Mouse (Mus musculus) spleen, postnatal 4 days (tissue): ENCODE data around the gene Kcnb1.

Experiments
- DNase-seq, 2 experiments: peaks; one replicate each; pipeline ENCODE4 v3.0.0; 2022; ENCODE audit warnings: low spot score in 2 of 2

Gene Kcnb1

DNA sequence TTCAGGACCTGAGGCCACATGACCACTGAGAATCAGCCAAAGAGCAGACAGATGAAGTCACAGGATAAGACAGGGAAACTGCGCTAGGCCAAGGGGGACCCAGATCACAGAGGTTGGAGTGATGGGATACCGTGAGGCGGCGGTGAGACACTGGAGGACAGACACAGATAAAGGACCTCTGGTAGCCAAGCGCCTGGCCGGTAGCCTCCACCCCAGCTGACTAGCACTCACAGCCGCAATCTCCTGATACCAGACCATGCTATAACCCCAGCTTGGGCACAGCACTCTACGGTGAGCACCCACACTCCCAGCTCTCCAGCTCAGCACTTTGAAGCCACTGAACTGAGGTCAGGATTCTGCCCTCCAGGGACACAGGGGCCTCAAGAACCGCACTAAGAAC, 26.4 kb downstream of the Kcnb1 start:
- DNase-seq, result no peak

DNA sequence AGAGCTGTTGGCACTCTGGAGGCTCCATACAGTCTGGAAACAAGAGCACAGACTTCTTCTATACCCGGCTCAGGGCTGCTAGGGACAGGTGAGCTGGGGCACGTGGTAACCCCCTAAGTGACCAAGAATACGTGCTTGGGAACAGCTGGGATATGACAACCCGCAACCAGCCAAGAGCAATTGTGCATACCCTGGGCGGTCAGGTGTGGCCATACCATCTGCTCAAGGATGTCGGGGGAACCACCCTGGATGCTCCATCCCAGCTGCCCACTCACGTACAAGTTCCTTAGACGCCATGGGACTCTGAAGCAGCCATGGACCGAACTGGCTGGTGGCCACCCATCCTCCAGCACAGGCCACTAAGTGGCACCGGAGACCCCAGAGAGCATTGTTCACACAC, 26.8 kb downstream of the Kcnb1 start:
- DNase-seq, result no peak

DNA sequence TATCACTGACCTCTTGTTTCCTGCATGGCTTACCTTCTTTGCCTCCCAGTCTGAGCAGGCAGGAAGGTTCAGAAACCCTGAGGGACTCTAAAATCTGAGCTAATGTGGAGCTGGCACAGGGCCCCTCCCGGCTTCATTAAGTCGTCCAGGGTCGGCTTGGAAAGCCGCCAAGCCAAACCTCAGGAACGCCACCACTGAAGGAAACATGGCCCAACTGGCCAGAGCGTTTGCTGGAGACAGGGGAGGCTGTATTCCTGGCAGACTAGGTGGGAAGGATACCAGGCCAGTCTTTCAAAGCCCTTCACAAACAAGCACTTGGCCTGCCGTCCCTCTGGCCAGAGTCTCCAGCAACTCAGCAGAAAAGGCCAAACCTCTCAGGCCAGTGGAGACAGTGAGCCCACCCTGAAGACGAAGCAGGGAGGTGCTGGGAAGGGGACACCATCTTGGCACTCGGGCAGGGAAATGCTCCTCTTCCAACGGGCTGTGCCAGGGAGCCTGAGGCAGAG, 27.4 kb downstream of the Kcnb1 start:
- no peak for DNase-seq

DNA sequence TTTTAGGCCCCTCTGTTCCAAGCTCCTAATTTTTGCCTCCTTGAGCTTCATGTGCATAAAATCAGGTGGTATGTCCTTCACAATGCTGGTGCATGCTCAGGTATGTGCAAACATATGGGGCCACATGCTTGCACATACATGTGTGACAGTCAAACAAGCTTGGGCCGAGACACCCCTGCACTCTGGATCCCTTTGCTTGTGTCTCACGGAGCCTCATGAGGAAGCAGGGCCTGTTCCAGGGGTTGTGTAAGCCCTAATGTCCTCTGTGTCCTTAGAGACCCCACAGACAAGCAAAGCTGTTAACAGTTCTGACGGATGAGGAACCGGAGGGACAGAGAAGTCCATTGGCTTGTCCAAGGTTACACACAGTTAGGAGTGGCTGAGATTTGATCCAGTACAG, 30.2 kb downstream of the Kcnb1 start:
- no peak for DNase-seq

DNA sequence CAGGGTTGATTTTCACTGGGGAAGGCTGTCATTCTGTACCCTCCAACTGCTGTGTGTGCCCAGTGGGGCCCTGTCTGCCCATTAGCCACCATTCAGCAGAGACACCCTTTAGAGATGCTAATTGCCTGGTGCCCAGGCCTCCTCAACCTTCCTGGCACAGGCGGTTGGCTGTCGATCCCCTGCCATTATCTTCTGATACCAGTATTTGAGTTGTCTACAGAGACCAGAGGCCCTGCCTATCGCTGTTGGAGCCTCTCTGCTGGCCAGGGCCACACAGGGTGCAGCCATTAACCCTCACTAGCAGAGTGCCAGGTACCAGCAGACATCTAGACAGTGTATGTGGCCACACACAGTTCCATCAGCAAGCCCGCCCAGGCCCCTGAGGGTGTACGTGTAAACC, 31.2 kb downstream of the Kcnb1 start:
- DNase-seq, result no peak

DNA sequence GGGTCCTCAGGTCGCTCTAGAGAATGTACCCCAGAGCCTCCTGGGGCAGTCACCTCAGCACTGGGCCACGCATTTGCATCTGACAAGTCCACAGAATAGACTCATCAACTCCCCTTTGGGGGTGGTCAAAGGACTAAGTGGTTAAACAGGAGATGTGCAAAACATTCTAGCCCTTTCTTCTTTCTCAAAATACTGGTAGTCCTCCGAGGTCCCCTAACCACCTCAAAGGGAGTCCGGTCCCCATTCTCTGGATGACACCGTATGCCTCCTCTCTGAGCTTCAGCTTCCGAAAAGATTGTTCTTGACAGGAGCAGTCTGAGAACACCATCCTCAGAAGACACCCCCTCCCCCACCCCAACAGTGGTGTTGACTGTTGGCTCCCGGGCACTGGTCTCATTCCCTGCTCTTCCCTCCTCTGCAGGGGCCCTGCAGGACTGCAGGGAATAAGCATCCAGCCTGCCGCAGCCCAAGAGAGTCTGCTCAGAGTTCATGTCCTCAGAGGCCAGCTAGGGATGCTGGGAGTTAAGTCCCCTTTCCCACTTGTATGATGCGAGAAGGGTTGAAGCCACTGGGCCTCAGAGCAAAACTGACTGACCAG, 33.7 kb downstream of the Kcnb1 start:
- no peak for DNase-seq

DNA sequence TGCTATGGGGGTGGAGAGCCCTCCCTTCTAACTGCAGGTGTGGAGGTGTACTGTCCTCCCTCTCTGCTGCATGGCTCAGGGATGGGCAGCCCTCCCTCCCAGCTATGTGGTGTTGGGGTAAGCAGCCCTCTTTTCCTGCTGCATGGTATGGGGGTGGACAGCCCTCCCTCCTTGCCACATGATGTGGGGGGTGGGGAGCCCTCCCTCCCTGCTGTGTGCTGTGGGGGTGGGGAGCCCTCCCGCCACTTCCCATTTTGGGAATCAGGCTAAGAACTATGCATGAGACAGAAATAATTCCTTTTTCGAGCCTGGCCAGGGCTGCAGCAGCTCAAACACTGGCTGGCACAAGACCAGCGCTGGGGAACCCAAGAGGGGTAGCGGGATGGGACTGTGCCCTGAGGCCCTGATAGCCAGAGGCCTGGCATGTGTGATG, 34.4 kb downstream of the Kcnb1 start:
- no peak for DNase-seq

DNA sequence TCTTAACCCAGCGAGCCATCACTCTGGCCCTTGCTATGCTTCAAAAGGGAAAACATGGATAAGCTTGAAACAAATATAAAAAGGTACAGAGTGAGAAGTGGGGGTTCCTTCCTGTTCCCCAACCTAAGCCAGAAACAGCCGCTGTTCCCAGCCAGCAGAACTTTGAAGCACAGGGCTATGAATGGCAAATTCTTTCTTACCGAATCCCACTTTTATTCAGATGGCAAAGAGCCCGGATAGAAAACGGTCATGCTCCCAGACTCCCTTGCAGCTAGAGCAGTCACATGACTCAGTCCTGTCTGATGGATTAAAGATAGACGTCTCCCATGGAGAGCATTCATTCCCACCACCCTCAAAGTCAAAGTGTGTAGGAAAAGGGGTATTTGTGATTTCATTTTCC, 39.1 kb downstream of the Kcnb1 start:
- DNase-seq, result no peak

DNA sequence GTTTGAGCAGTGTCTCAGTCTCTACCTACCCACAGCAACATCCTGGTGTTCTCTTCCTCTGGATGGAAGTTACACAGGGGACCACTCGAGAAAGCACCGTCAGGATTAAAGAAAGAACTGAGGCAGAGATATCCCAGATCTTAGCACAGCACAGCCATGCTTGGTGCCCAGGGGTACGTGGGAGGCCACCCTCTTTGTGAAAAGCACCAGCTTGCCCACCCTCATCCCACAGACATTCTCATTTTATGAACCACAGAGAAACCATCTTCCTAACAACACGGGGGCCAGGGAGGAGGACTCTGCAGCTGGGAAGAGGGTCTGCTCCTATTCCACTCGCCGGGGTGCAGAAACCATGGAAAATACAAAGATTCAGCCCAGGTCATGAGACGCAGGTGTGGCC, 39.8 kb downstream of the Kcnb1 start:
- no peak for DNase-seq

DNA sequence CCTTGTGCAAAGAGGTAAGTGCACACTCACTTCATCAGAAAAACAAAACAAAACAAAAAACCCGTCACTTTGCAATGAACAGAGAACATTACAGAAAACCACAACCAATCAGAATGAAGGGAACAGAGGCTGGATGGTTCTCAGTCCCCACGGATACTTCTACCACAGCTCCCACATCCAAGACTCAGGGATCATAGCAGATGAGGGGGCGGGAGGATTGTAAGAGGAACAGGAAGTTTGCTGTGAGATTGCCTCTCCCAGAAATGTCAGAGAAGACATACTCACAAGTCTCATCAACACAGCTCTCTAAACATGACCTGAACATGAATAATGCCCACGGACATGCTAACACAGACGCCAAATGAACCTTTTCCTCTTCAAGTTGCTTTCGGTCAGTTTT, 40.9 kb downstream of the Kcnb1 start:
- no peak for DNase-seq

DNA sequence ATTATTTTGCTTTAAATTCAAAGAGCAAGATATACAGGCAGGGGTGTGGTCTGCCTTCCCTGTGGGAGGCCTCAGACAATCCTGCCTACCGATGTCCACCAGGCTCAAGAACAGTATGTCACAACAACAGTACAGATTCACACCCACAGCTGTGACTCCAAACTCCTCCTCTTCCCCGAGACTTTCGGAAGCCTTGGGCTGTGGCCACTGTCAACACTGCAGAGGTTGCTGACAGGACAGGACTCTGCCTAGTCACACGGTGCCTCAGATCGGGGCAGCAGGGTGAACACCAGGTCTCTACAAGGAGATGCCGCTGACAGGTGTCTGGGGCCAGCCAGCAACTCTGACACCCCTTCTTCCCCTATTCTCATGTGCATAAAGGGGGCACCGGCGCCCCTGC, 42.2 kb downstream of the Kcnb1 start:
- DNase-seq, result no peak

DNA sequence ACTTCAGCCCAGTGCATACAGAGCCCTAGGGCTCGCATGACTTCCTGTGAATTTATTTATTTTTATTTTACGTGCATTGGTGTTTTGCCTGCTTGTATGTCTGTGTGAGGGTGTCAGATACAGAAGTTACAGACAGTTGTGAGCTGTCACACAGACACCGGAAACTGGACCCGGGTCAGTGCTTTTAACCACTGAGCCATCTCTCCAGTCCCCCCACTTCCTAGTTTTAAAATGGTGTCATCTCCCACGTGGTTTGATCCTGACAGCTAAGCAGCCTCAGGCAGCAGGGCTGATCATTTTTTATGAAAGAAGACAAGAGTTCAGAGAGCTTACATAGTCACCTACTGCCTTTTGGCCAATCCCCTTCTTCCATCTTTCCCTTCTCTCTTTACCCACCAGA, 44.1 kb downstream of the Kcnb1 start:
- DNase-seq, result no peak

DNA sequence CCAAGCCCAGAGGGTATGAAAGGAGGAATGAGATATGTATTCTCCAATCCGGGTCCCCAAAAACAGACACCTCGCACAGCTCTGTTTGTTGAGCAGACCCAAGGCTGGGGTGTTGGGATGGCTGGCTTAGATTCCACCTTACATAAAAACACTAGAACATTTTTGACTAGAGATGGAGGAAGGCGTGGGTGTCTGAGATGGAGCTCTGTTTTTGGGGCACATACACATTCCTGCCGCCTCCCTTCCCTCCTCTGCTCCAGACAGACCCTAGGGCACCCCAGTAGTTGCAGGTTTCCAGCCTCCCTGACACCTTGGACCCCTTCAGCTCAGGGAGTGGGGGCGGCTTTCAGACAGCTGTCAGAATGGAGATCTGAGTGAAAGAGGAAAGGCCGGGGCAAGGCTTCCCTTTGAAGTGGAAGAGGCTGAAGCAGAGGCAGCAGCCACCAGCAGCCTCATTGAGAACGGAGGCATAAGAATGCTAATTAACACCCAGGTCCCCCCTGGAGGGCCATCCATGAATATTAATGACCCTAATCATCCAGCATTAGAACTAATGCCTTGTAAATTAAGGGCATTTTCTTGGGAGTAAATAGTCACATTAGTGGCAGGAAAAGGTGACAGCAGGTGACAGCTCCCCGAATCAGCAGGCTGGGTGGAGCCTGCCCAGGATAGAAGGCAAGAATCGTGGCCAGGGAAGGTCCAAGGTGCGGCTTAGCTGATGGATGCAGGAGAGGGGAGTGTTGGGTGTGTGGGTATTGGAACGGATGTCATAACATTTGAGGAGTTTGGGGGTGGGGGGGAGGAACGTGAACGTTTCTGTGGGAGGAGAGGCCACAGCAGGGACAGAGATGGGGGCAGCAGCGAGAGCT, 45.3 kb downstream of the Kcnb1 start:
- no peak for DNase-seq

DNA sequence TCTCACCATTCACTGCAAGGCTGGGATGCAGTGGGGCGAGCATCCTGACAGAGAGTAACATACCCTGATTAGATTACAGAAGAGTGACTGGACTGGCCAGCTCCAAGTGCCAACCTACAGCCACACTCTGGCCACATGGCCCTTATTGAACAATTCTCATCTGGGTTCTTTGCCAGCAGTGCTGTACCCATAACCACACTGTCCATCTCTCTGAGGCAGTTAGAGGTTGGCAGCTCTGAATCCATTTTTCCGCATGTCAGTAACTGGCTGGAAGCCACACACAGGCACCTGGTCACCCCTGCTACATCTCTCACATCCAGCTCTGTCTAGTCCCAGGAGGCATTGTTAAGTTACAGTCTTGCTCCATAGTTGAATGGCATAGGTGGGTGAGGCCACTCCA, 46.0 kb downstream of the Kcnb1 start:
- DNase-seq, result no peak

DNA sequence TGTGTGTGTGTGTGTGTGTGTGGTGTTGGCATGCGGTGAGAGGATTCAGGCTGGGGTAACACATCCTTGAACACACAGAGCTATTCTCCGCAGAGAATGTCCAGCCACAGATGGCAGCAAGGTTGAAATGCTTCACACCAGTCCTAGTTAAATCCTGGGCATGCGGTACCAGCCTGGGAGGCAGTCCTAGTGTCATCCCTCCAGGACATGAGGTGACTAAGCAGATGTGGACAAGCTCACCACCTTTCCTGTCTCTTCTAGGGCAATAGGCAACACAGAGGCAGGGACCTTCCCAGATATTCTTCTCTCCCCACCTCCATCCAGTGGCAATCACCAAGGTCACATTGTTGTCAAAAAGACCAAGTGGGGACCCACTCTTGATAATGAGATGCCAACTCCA, 47.7 kb downstream of the Kcnb1 start:
- DNase-seq, result no peak

DNA sequence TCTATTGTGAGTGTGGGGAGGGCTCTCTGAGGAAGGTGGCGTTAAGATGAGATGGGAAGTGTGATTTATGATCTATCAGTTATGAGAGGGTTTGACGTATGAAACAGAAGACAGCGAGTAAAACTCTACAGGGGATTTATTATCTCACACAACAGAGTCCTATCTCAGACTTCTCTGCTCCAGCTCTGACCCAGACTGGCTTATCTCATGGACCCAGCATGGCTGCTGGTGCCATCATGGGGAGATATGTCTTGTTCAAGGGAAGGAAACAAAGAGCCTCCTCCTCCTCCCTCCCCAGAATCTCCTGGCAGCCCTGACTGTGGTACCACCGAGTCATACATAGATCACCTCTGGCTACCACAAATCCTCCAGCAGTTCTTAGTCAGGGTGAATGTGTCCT, 48.1 kb downstream of the Kcnb1 start:
- DNase-seq, result no peak

DNA sequence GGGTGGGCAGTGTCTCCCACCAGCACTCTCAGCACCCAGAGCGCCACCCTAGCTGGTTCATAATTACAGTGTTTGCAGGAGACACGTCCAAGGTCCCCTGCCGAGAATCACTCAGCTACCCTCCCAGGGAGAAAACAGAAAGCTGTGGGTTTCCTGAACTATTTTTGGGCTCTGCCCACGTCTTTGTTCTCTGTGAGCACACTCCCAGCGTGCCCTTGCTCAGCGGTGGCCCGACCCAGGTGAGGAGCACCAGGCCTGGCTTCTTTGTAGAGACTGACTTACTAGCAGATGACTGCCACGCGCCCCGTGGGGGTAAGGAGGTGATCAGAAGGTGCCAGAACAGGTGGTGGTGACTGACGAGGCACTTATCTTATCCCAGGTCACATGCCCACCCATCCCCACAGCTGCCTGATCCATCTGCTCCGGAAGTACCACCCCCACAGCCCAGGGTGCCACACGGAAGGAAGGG, 50.1 kb downstream of the Kcnb1 start:
- DNase-seq, result no peak

DNA sequence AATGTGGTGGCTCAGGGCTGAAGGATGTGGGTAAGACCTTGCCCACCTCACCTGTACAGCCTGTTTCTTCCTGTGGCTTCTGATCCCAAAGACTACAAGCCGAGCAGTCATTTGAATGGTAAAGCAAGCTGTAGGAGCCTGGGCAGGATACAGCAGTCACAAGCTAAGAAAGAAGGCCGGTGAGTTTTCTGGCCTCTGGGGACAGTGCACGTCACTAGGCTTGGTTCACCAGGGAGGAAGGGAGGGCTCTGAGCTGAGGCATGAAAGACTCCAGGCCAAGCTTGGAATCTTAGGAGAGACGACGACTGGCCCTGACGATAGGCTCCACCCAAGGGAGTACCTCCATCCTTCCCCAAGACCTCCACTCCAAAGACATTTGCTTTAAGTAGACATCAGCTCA, 51.3 kb downstream of the Kcnb1 start:
- DNase-seq, result no peak

DNA sequence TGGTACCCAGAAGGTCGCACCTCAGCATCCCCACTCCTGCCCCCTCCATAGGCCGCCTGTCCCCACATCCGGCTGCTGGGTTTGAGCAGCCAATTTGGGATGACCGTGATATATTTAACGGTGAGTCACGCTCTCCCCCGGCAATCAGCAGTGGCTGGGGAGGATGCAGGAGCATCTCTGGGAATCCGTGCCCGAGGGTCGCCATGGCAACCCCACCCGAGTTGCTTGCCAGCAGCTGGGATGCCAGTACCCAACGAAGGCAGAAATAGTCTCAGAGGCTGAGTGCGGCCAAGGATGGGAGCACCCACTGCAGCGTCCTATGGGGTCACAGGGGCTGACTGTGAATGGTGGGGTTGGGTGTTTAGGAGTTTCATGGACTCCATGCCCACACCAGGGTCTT, 53.0 kb downstream of the Kcnb1 start:
- DNase-seq, result no peak

DNA sequence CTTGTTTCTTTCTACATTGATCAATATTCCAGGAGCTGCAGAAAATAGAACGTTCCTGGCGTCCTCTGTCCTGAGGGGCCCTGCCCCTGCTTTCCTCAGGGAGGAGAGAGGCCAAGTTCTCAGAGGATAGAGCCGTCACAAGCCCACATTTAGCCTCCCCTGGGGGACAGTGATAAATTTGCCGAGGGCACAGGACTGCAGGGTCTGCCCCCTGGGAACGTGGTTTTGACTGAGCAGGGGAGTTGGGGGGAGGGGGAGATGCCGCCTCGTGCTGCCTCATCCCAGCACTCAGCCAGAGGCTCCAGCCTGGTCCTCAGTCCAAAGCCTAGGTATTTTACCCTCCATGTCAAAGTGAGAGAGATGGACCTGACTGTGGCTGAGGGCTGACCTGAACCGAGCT, 57.9 kb downstream of the Kcnb1 start:
- no peak for DNase-seq

DNA sequence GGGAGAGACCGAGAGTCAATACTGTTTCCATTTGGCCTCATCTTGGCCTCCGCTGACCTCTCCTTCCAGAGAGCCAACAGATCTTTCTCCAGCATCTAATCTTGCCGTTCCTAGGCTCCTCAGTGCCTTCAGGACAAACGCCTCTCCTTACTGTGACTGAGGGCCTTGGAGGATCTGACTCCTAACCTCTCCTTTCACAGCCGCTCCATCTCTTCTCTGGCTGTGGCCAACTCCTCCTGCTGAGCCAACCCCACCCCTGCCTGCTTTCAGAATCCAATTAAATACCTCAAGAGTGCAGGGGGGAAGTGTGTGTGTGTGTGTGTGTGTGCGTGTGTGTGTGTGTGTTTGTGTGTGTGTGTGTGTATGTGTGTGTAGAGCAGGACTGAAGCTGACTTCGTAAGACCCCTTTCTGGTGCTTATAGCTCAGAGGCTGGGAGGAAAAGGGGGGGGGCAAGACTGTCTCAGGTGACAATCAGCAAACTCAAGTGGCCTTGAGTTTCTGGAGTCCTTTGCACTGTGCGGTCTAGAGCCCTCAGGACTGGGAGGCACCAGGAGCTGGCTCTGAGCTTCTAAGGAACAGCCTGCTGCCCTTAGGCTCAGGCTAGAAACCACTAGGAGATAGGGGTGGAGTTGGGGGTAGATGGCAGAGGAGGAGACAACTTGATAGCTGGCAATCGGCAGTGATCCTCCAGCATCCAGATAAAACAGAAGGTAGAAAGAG, 59.7 kb downstream of the Kcnb1 start:
- no peak for DNase-seq

DNA sequence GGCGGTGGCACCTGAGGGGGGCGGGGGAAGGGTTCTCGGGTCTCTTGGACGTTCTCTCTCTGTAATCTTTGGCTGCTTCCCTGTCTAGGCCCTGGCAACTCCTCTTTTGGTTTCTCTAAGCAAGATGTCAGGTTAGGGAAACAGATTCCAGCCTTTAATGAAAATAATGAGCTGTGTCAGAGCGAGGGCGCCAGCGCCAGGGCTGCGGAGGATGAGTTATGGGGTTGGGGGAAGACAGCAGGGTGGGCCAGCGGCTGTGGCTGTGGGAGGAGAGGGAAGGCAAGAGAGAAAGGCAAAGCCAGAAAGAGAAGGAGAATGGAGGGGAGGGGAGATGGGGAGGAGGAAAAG, 60.4 kb downstream of the Kcnb1 start:
- no peak for DNase-seq
